ENCODE assay signal across 14 mouse cellular contexts in genomic region chr9:4209987-4210476, GRCm38 (mm10).
DNase-seq lines count a peak whose midpoint lies in the region; ATAC-seq lines count a peak whose summit lies in the region.
"Had no signal": no experiment of that assay in that cellular context is flagged by ENCODE, and none has a peak within 500 bp of the region (broad histone marks: within the 10 kb centered on the region; RNA-seq: fewer than 3 reads in every experiment).

No protein-coding gene starts in this region.

- no peaks in the 10 kb centered on the region for H3K27me3 ChIP-seq in midbrain, embryonic 11.5 days (ENCODE audit: control insufficient read depth, insufficient read depth, low read length)
- H3K27me3 ChIP-seq in midbrain, embryonic 16.5 days (ENCODE audit: control insufficient read depth, insufficient read depth, low read depth, low read length), result no peaks in the 10 kb centered on the region
- H3K27me3 ChIP-seq: neural tube, embryonic 12.5 days had no signal

- 93% methylated on average over 4 of the region's 4 CpGs for WGBS in midbrain, embryonic 11.5 days
- 90% methylated on average over 4 of the region's 4 CpGs for WGBS in midbrain, embryonic 16.5 days

- no peaks in the 10 kb centered on the region for H3K9me3 ChIP-seq in midbrain, embryonic 11.5 days (ENCODE audit: control insufficient read depth, low read length)
- H3K9me3 ChIP-seq in midbrain, embryonic 16.5 days (replicated peaks; ENCODE audit: control insufficient read depth, low read length, poor library complexity, severe bottlenecking), result no peaks in the 10 kb centered on the region
- H3K9me3 ChIP-seq: neural tube, embryonic 12.5 days had no signal

- no peak overlapping the region for H3K4me2 ChIP-seq in midbrain, embryonic 11.5 days
- no peak overlapping the region for H3K4me2 ChIP-seq in midbrain, embryonic 16.5 days (ENCODE audit: low read length)
- H3K4me2 ChIP-seq: liver, embryonic 11.5 days; neural tube, embryonic 12.5 days had no signal

- H3K27ac ChIP-seq in midbrain, embryonic 11.5 days (ENCODE audit: low read depth, low read length), result no peak overlapping the region
- no peak overlapping the region for H3K27ac ChIP-seq in midbrain, embryonic 16.5 days (ENCODE audit: low read length)
- H3K27ac ChIP-seq: neural tube, embryonic 12.5 days had no signal

- H3K4me1 ChIP-seq in midbrain, embryonic 11.5 days (ENCODE audit: control insufficient read depth, insufficient read depth, low read length), result no peaks in the 10 kb centered on the region
- H3K4me1 ChIP-seq in midbrain, embryonic 16.5 days (ENCODE audit: control insufficient read depth, insufficient read depth, low read length), result no peaks in the 10 kb centered on the region
- H3K4me1 ChIP-seq: neural tube, embryonic 12.5 days had no signal

- no peaks in the 10 kb centered on the region for H3K36me3 ChIP-seq in midbrain, embryonic 11.5 days (ENCODE audit: control insufficient read depth, insufficient read depth, low read length)
- no peaks in the 10 kb centered on the region for H3K36me3 ChIP-seq in midbrain, embryonic 16.5 days (ENCODE audit: control insufficient read depth, insufficient read depth, low read length)
- H3K36me3 ChIP-seq: neural tube, embryonic 12.5 days had no signal

- no peak overlapping the region for H3K9ac ChIP-seq in midbrain, embryonic 11.5 days (ENCODE audit: low read length)
- no peak overlapping the region for H3K9ac ChIP-seq in midbrain, embryonic 16.5 days (ENCODE audit: low read depth, low read length)
- H3K9ac ChIP-seq: neural tube, embryonic 12.5 days had no signal

- intact Hi-C loops in heart, postnatal 25 days (cut with DNase I), result no loop called here

- ATAC-seq in midbrain, embryonic 11.5 days (ENCODE audit: low FRiP score), result peak; percentile 50; the same call in 1 of the 2 replicates
- no peak for ATAC-seq in midbrain, embryonic 16.5 days

- DNase-seq in heart, postnatal 4 days, result peak; percentile 8
- no peak for DNase-seq in heart, postnatal 25 days (ENCODE audit: low spot score)
- DNase-seq in midbrain, embryonic 11.5 days (ENCODE audit: low spot score, missing footprints), result no peak
- DNase-seq in adipocyte (ENCODE audit: low spot score), result peak; percentile 15
- peak; percentile 27 for DNase-seq in mesoderm, embryonic 11.5 days (ENCODE audit: low read depth, low spot score)
- no peak for DNase-seq in urinary bladder, postnatal 4 days (ENCODE audit: low spot score in 2 of 2)
- DNase-seq in cerebellum, postnatal 4 days (ENCODE audit: low spot score in 2 of 2), result no peak
- DNase-seq: adrenal gland, adult 8-10 months; cerebellum, adult 18-20 months; heart, postnatal 36 days; lung, postnatal 4 days had no signal

- no peak overlapping the region for H3K4me3 ChIP-seq in midbrain, embryonic 11.5 days (ENCODE audit: low read depth, low read length)
- H3K4me3 ChIP-seq in midbrain, embryonic 16.5 days (ENCODE audit: low read depth, low read length), result no peak overlapping the region
- H3K4me3 ChIP-seq: neural tube, embryonic 12.5 days had no signal

Comparison
In these comparisons a context has a peak if more than half of its experiments do, and no peak if none do; other contexts are left out.
1. DNase-seq: peak in heart, postnatal 4 days (single experiment), adipocyte (single experiment) and mesoderm, embryonic 11.5 days (single experiment); none in heart, postnatal 25 days (single experiment), midbrain, embryonic 11.5 days (single experiment), urinary bladder, postnatal 4 days (0 of 2) and cerebellum, postnatal 4 days (0 of 2).